Mouse (Mus musculus) CH12.LX (cell line): ENCODE data around the gene Gamt. TPM values are rescaled to one million over a fixed set of nuclear protein-coding genes. Genes with fewer than 3 reads are reported as not detected.

Source experiments
- DNase-seq: peaks from one replicate; pipeline ENCODE4 v3.0.0-alpha.2; 2013; ENCODE audit errors: extremely low read depth
- H3K27ac ChIP-seq: 2 replicates; pipeline ENCODE4 v1.5.1; 2012; ENCODE audit warnings: low read depth, mild to moderate bottlenecking, control low read depth, moderate library complexity; ENCODE audit not compliant: insufficient read depth
- H3K27me3 ChIP-seq: replicated peaks from 2 replicates; pipeline ENCODE3; 2012; ENCODE audit warnings: inconsistent platforms
- H3K36me3 ChIP-seq, 2 experiments: replicated peaks in 1 of 2; 2 replicates each; pipeline versions ENCODE3 to v1.6.1; 2012; ENCODE audit warnings: inconsistent platforms in 1 of 2, low read length in 1 of 2, mild to moderate bottlenecking in 1 of 2, mixed read lengths in 1 of 2, moderate library complexity in 1 of 2; ENCODE audit not compliant: control insufficient read depth in 1 of 2, insufficient read depth in 1 of 2
- H3K4me1 ChIP-seq, 2 experiments: 2 replicates each; pipeline ENCODE4 v1.6.1; 2012; ENCODE audit warnings: inconsistent platforms in 1 of 2, moderate library complexity in 1 of 2; ENCODE audit not compliant: insufficient read depth in 2 of 2, control insufficient read depth in 1 of 2
- H3K4me2 ChIP-seq: 2 replicates; pipeline ENCODE4 v1.6.1; 2012; ENCODE audit warnings: low read depth, mild to moderate bottlenecking, control low read depth; ENCODE audit not compliant: poor library complexity, insufficient read depth, severe bottlenecking
- H3K4me3 ChIP-seq, 3 experiments: fragments of 150-350 bp in 1 of 3; sonication (generic) in 1 of 3; replicated peaks in 1 of 3; 2 replicates each; pipeline versions ENCODE3 to v1.5.1; 2011 to 2012; ENCODE audit warnings: low read depth in 2 of 3, low read length in 2 of 3, mild to moderate bottlenecking in 2 of 3, moderate library complexity in 2 of 3, control low read depth in 1 of 3, improper control_type of control experiment in 1 of 3, inconsistent platforms in 1 of 3, mixed read lengths in 1 of 3; ENCODE audit not compliant: poor library complexity in 1 of 3
- H3K79me2 ChIP-seq: replicated peaks from 2 replicates; pipeline ENCODE4 v1.6.1; 2012; ENCODE audit warnings: mild to moderate bottlenecking, moderate library complexity; ENCODE audit not compliant: control insufficient read depth, poor library complexity, insufficient read depth, severe bottlenecking; ENCODE audit errors: extremely low read depth
- H3K9ac ChIP-seq: 2 replicates; pipeline ENCODE4 v1.6.1; 2012; ENCODE audit warnings: low read depth, mild to moderate bottlenecking, control low read depth, moderate library complexity; ENCODE audit not compliant: insufficient read depth
- H3K9me3 ChIP-seq: replicated peaks from 2 replicates; pipeline ENCODE3; 2012; ENCODE audit warnings: low read length, inconsistent platforms, mixed read lengths
- CHD2 ChIP-seq: IDR thresholded peaks from 2 replicates; pipeline ENCODE4 v1.6.1; 2011; ENCODE audit warnings: low read length, improper control_type of control experiment
- E2F4 ChIP-seq: IDR thresholded peaks from 2 replicates; pipeline ENCODE4 v1.6.1; 2011; ENCODE audit warnings: low read depth, low read length, improper control_type of control experiment; ENCODE audit not compliant: insufficient replicate concordance
- ELF1 ChIP-seq: IDR thresholded peaks from 2 replicates; pipeline ENCODE4 v1.6.1; 2014; ENCODE audit warnings: low read depth, mild to moderate bottlenecking, inconsistent platforms, low read length, improper control_type of control experiment
- EP300 ChIP-seq: IDR thresholded peaks from 2 replicates; pipeline ENCODE4 v1.6.1; 2011; ENCODE audit warnings: low read length, improper control_type of control experiment
- ETS1 ChIP-seq: conservative IDR thresholded peaks from 2 replicates; pipeline ENCODE4 v1.6.1; 2012; ENCODE audit warnings: low read depth, mild to moderate bottlenecking, inconsistent platforms, low read length, improper control_type of control experiment, moderate library complexity
- HCFC1 ChIP-seq: IDR thresholded peaks from 2 replicates; pipeline ENCODE4 v1.6.1; 2012; ENCODE audit warnings: low read depth, mild to moderate bottlenecking, inconsistent platforms, low read length, improper control_type of control experiment
- IRF4 ChIP-seq: IDR thresholded peaks from 2 replicates; pipeline ENCODE4 v1.6.1; 2014; ENCODE audit warnings: low read depth, mild to moderate bottlenecking, inconsistent platforms, low read length, improper control_type of control experiment
- KAT2A ChIP-seq: IDR thresholded peaks from 2 replicates; pipeline ENCODE4 v1.6.1; 2012; ENCODE audit warnings: low read length, improper control_type of control experiment, inconsistent platforms; ENCODE audit not compliant: insufficient replicate concordance
- MAFK ChIP-seq: IDR thresholded peaks from 2 replicates; pipeline ENCODE4 v1.6.1; 2011; ENCODE audit warnings: low read length, improper control_type of control experiment; ENCODE audit not compliant: insufficient replicate concordance
- MAZ ChIP-seq: IDR thresholded peaks from 2 replicates; pipeline ENCODE4 v1.6.1; 2012; ENCODE audit warnings: low read depth, mild to moderate bottlenecking, inconsistent platforms, low read length, improper control_type of control experiment, moderate library complexity
- MEF2A ChIP-seq: IDR thresholded peaks from 2 replicates; pipeline ENCODE4 v1.6.1; 2014; ENCODE audit warnings: low read depth, mild to moderate bottlenecking, inconsistent platforms, low read length, improper control_type of control experiment, borderline replicate concordance
- MXI1 ChIP-seq: IDR thresholded peaks from 2 replicates; pipeline ENCODE4 v1.6.1; 2011; ENCODE audit warnings: mild to moderate bottlenecking, low read depth, low read length, improper control_type of control experiment
- MYC ChIP-seq: IDR thresholded peaks from 2 replicates; pipeline ENCODE4 v1.6.1; 2011; ENCODE audit warnings: low read depth, mild to moderate bottlenecking, improper control_type of control experiment, low read length
- NELFE ChIP-seq: IDR thresholded peaks from 2 replicates; pipeline ENCODE4 v1.6.1; 2011; ENCODE audit warnings: low read depth, low read length, improper control_type of control experiment
- NRF1 ChIP-seq: IDR thresholded peaks from 2 replicates; pipeline ENCODE4 v1.6.1; 2014; ENCODE audit warnings: low read depth, mild to moderate bottlenecking, inconsistent platforms, low read length, improper control_type of control experiment, moderate library complexity
- PAX5 ChIP-seq: IDR thresholded peaks from 2 replicates; pipeline ENCODE4 v1.6.1; 2012; ENCODE audit warnings: low read length, inconsistent platforms, mixed read lengths
- POLR2AphosphoS2 ChIP-seq: IDR thresholded peaks from 2 replicates; pipeline ENCODE4 v1.6.1; 2011; ENCODE audit warnings: low read depth, low read length, improper control_type of control experiment
- RCOR1 ChIP-seq: conservative IDR thresholded peaks from 2 replicates; pipeline ENCODE4 v1.6.1; 2012; ENCODE audit warnings: low read depth, mild to moderate bottlenecking, inconsistent platforms, low read length, improper control_type of control experiment
- TBP ChIP-seq: conservative IDR thresholded peaks from 2 replicates; pipeline ENCODE4 v1.6.1; 2011; ENCODE audit warnings: low read depth, low read length, improper control_type of control experiment
- USF2 ChIP-seq: conservative IDR thresholded peaks from 2 replicates; pipeline ENCODE4 v1.6.1; 2011; ENCODE audit warnings: low read depth, low read length, improper control_type of control experiment
- ZMIZ1 ChIP-seq: IDR thresholded peaks from 2 replicates; pipeline ENCODE4 v1.6.1; 2012; ENCODE audit warnings: low read depth, mild to moderate bottlenecking, inconsistent platforms, low read length, improper control_type of control experiment
- dilution Hi-C: fragments of 300-500 bp; cut with MboI; formaldehyde crosslinking; loops from 2 replicates; pipeline ENCODE4 v1.14.3; 2020; ENCODE audit warnings: low sequenced_read_pairs; ENCODE audit not compliant: extremely low pct_unique_long_range_greater_than_20kb, extremely low pct_ligation_motif_present
- in situ Hi-C: fragments of 300-500 bp; cut with MboI; formaldehyde crosslinking; loops from 3 replicates; pipeline ENCODE4 v1.14.3; 2019; ENCODE audit warnings: low sequenced_read_pairs, low pct_ligation_motif_present, low pct_unique_long_range_greater_than_20kb, mixed read lengths
- polyA plus RNA-seq: library from polyadenylated mRNA; unstranded; fragments of >175 nt; gene quantifications from 2 replicates; pipeline ENCODE4 v1.2.1, GENCODE M21; 2012; ENCODE audit warnings: low read depth; ENCODE audit not compliant: insufficient read length
- total RNA-seq, 2 experiments: library from RNA; depleted of rRNA; stranded (reverse); fragments of 300-350 nt in 1 of 2; fragments of >200 nt in 1 of 2; gene quantifications; 2 replicates each; pipeline ENCODE4 v1.2.3; 2012 to 2014

Gamt gene
- total and polyA plus RNA-seq, 3 experiments: 0.24 to 0.30 TPM; not detected in 1

DNA sequence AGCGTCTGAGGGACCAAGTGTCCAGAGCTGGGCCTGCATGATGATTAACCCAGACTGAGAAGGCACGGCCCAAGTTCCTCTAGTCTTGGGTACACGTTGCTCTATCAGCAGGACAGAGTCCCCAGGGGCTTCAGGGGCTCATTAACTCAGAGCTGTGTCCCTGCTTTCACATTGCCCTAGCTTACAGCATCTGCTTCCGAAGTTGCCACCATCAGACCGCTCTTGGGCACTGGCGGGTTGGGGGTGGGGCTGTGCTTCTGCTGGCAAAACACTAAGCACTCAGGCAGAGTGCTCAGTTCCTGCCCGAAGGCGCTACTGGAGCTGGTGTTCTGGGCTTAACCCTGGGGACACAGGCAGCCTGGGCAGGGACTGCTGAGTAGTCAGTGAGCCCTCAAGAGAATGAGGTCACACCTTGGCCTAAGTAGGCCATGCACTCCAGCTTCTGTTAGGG is 21.1 kb upstream of the Gamt start (continued):
- TF ChIP-seq ZMIZ1 (peak; percentile 45; the same call in 1 of the 2 replicates), NELFE (no peak), USF2 (no peak), KAT2A (no peak), HCFC1 (no peak; the same call in 1 of the 2 replicates), E2F4 (no peak), RCOR1 (no peak), IRF4 (peak; percentile 49; the same call in 1 of the 2 replicates), MYC (no peak)

DNA sequence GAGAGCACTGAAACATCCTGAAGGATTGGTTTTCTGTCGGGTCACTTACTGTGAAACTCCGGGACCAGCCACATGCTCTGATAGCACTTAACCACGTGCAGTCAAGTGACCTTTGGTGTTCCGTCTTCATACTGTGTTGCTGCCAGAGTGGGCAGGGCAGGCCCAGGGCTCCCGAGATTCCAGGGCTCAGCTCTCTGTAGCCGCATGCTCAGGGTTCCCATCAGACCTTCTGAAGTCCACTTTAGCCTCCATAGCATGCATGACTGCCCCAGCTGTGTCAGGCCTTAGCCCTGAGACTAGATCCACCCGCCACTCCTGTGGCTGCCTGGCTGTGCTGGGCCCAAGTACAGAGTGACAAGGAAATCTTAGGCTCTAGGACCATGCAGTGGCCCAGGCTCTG is 20.5 kb upstream of the Gamt start:
- Histone ChIP-seq H3K4me1 (peaks cover 53 to 78% of the 10 kb centered on the region in 2 experiments), H3K27ac (peak overlapping the region; percentile 91), H3K36me3 (peaks cover 73 to 94% of the 10 kb centered on the region in 2 experiments), H3K79me2 (no peaks in the 10 kb centered on the region), H3K4me2 (peak overlapping the region; percentile 25; the same call in 1 of the 2 replicates), H3K4me3 (no peak overlapping the region), H3K9ac (peak overlapping the region; percentile 14; the same call in 1 of the 2 replicates), H3K9me3 (no peaks in the 10 kb centered on the region), H3K27me3 (no peaks in the 10 kb centered on the region)
- dilution Hi-C loops (no loop called here), in situ Hi-C loops (no loop called here)
- 0 out of 2 replicates have a peak, but pooled peaks have one; percentile 35 for TF ChIP-seq MYC
- no peak for TF ChIP-seq ETS1
- TF ChIP-seq USF2: no peak
- DNase-seq: no peak

DNA sequence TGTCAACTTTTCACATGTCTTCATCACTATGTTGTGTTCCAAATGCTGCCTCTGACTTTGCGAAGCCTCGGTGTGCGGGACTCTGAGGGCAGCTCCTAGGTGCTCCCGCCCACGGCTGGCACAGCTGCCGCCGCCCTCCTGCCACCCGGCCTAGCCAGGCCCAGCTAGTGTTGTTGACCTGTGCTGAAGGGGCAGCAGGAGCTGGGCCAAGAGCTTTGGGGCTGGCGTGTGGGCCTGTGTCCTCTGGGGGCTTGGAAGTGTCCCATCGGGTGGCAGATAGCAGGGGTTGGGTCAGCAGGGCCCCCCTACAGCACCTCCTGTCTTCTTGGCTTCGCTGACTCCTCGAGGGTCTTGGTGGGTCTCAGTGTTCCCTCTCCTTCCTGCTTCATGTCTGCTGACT is 18.5 kb upstream of the Gamt start:
- H3K9ac ChIP-seq: no peak overlapping the region
- DNase-seq: no peak
- dilution Hi-C loops (no loop called here), in situ Hi-C loops (no loop called here)
- H3K79me2 ChIP-seq: peaks cover 7% of the 10 kb centered on the region; the same call in 1 of the 2 replicates
- H3K36me3 ChIP-seq: peaks cover 75 to 94% of the 10 kb centered on the region in 2 experiments
- TF ChIP-seq CHD2: no peak
- no peak for TF ChIP-seq USF2
- TF ChIP-seq ELF1: no peak
- no peak for TF ChIP-seq EP300
- no peak for TF ChIP-seq E2F4
- no peak for TF ChIP-seq MEF2A
- TF ChIP-seq MXI1: no peak
- no peak for TF ChIP-seq NRF1
- no peak for TF ChIP-seq TBP
- no peak for TF ChIP-seq PAX5
- no peak for TF ChIP-seq MAFK
- no peak for TF ChIP-seq POLR2AphosphoS2
- TF ChIP-seq MAZ: no peak
- H3K27me3 ChIP-seq: no peaks in the 10 kb centered on the region
- no peak overlapping the region for H3K27ac ChIP-seq
- no peaks in the 10 kb centered on the region for H3K9me3 ChIP-seq
- H3K4me3 ChIP-seq: no peak overlapping the region
- no peak overlapping the region for H3K4me2 ChIP-seq
- peaks cover 35 to 61% of the 10 kb centered on the region in 2 experiments for H3K4me1 ChIP-seq
